In the genomic region with DNA sequence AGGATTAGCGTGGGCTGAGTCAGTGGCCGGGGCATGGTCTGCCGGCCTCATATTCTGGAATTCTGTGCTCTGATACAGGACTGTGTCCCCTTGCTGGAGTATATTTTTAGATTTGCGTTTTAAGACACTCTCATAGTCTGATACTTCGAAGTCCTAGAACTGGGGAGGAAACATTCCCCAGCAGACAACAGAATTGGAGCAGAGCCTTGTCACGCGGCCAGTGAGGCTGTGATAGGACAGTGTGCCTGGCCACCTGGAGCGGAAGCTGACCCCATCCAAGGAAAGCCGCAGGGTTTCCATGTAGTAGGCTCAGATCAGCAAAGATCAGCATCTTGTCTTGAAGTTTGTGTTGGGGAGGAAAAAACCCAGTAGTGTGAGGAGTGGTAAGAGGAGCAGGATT, we compare ENCODE assay signal across 11 mouse cellular contexts. TPM values are rescaled to one million over a fixed set of nuclear protein-coding genes. Genes with fewer than 3 reads are reported as not detected.
DNase-seq lines count a peak whose midpoint lies in the region; ATAC-seq and TF ChIP-seq lines count a peak whose summit lies in the region.
"Had no signal": no experiment of that assay in that cellular context is flagged by ENCODE, and none has a peak within 500 bp of the region (broad histone marks: within the 10 kb centered on the region; RNA-seq: fewer than 3 reads in every experiment).

No protein-coding gene starts in this region.

- 42% methylated on average over 9 of the region's 9 CpGs for WGBS in heart, embryonic 15.5 days

- H3K9me3 ChIP-seq in CH12.LX (replicated peaks; ENCODE audit: low read length) = no peaks in the 10 kb centered on the region
- no peaks in the 10 kb centered on the region for H3K9me3 ChIP-seq in heart, embryonic 15.5 days (replicated peaks)
- H3K9me3 ChIP-seq: forebrain, embryonic 12.5 days; limb, embryonic 13.5 days had no signal

- no peak overlapping the region for H3K4me3 ChIP-seq in C2C12 (ENCODE audit: insufficient read depth, poor library complexity, severe bottlenecking)
- no peak overlapping the region for H3K4me3 ChIP-seq in CH12.LX (replicated peaks in 1 of 3; ENCODE audit: low read depth in 2 of 3, low read length in 2 of 3, poor library complexity in 1 of 3)
- no peak overlapping the region for H3K4me3 ChIP-seq in heart, embryonic 15.5 days
- H3K4me3 ChIP-seq: forebrain, embryonic 12.5 days; limb, embryonic 13.5 days had no signal

- H3K36me3 ChIP-seq in C2C12 (ENCODE audit: control insufficient read depth, insufficient read depth) (no peaks in the 10 kb centered on the region), CH12.LX (replicated peaks in 1 of 2; ENCODE audit: control insufficient read depth in 1 of 2, insufficient read depth in 1 of 2, low read length in 1 of 2) (peaks cover 64 to 83% of the 10 kb centered on the region in 2 experiments)
- H3K36me3 ChIP-seq in heart, embryonic 15.5 days = no peaks in the 10 kb centered on the region
- H3K36me3 ChIP-seq: forebrain, embryonic 12.5 days had no signal

- H3K27me3 ChIP-seq in C2C12 (ENCODE audit: control insufficient read depth, insufficient read depth, insufficient read length) = no peaks in the 10 kb centered on the region
- no peaks in the 10 kb centered on the region for H3K27me3 ChIP-seq in CH12.LX (replicated peaks)
- no peaks in the 10 kb centered on the region for H3K27me3 ChIP-seq in heart, embryonic 15.5 days
- H3K27me3 ChIP-seq: forebrain, embryonic 12.5 days; limb, embryonic 13.5 days had no signal

- H3ac ChIP-seq in C2C12 (ENCODE audit: control insufficient read depth, insufficient read length, low read depth) = no peak overlapping the region

- no peak for TF ChIP-seq RAD21 in CH12.LX (IDR thresholded peaks at IDR 0.05; ENCODE audit: low read depth, low read length)

- in situ Hi-C loops in CH12.LX (cut with MboI; ENCODE audit: low pct_ligation_motif_present, low pct_unique_long_range_greater_than_20kb, low sequenced_read_pairs) = no loop called here

- H3K9ac ChIP-seq in CH12.LX (ENCODE audit: insufficient read depth, low read depth) = no peak overlapping the region
- H3K9ac ChIP-seq in heart, embryonic 15.5 days = no peak overlapping the region
- H3K9ac ChIP-seq: forebrain, embryonic 12.5 days; limb, embryonic 13.5 days had no signal

- H3K4me1 ChIP-seq in CH12.LX (ENCODE audit: control insufficient read depth in 1 of 2, insufficient read depth in 2 of 2) = peaks cover 33 to 85% of the 10 kb centered on the region in 2 experiments
- H3K4me1 ChIP-seq in heart, embryonic 15.5 days (replicated peaks) = peaks cover 30% of the 10 kb centered on the region
- H3K4me1 ChIP-seq: forebrain, embryonic 12.5 days had no signal

- dilution Hi-C loops in CH12.LX (cut with MboI; ENCODE audit: extremely low pct_ligation_motif_present, extremely low pct_unique_long_range_greater_than_20kb, low sequenced_read_pairs) = no loop called here

- no peak for TF ChIP-seq EP300 in CH12.LX (IDR thresholded peaks at IDR 0.05; ENCODE audit: low read length)

- H3K79me2 ChIP-seq in C2C12 (ENCODE audit: control insufficient read depth, insufficient read depth) (peaks cover 26% of the 10 kb centered on the region), CH12.LX (replicated peaks; ENCODE audit: control insufficient read depth, extremely low read depth, insufficient read depth, poor library complexity, severe bottlenecking) (peaks cover 95% of the 10 kb centered on the region)

- peak overlapping the region; percentile 46 for H3K27ac ChIP-seq in CH12.LX (ENCODE audit: insufficient read depth, low read depth)
- H3K27ac ChIP-seq in heart, embryonic 15.5 days = peak overlapping the region; percentile 76
- H3K27ac ChIP-seq: forebrain, embryonic 12.5 days; limb, embryonic 13.5 days had no signal

- ATAC-seq in heart, embryonic 15.5 days (replicated peaks; ENCODE audit: insufficient number of reproducible peaks, insufficient read depth, low FRiP score, low read depth) = peak; percentile 69

- peaks cover 5% of the 10 kb centered on the region for H3K79me3 ChIP-seq in C2C12 (ENCODE audit: low read depth)

- TF ChIP-seq CTCF in C2C12 (IDR thresholded peaks at IDR 0.05; ENCODE audit: control insufficient read depth, insufficient read depth, insufficient read length) = no peak
- no peak for TF ChIP-seq CTCF in CH12.LX (conservative IDR thresholded peaks at IDR 0.05 in 1 of 2, IDR thresholded peaks at IDR 0.05 in 1 of 2; ENCODE audit: low read depth in 2 of 2, low read length in 2 of 2)

- no peak; the same call in none of the 2 replicates for TF ChIP-seq POLR2A in CH12.LX (IDR thresholded peaks at IDR 0.05; ENCODE audit: low read depth, low read length)

- DNase-seq in CH12.LX (ENCODE audit: extremely low read depth) = no peak
- DNase-seq in gastrocnemius, postnatal 4 days (ENCODE audit: low spot score in 2 of 2) = peak; percentile 27 to 65
- DNase-seq in right cerebral cortex, postnatal 10 days (ENCODE audit: low spot score in 2 of 2) = no peak
- DNase-seq in right cerebral cortex, adult 18-20 months = no peak
- no peak for DNase-seq in neural tube, embryonic 10.5 days (ENCODE audit: extremely low spot score, low spot score)
- DNase-seq: adrenal gland, postnatal 14 days; lung, adult 18-20 months had no signal

- H3K4me2 ChIP-seq in CH12.LX (ENCODE audit: insufficient read depth, low read depth, poor library complexity, severe bottlenecking) = peak overlapping the region; percentile 16; the same call in 1 of the 2 replicates
- peak overlapping the region; percentile 41 for H3K4me2 ChIP-seq in heart, embryonic 15.5 days
- H3K4me2 ChIP-seq: forebrain, embryonic 12.5 days; limb, embryonic 13.5 days had no signal

TF ChIP-seq in C2C12, 6 proteins besides CTCF, POLR2A, EP300 and RAD21:
- TF ChIP-seq USF1 (IDR thresholded peaks at IDR 0.05; ENCODE audit: low read depth) (peak; percentile 52), MYOD1 (IDR thresholded peaks at IDR 0.05; ENCODE audit: control insufficient read depth, insufficient read length, low read depth) (no peak)
TF ChIP-seq in C2C12: peak in this region for 1.

TF ChIP-seq in CH12.LX, 34 proteins besides CTCF, POLR2A, EP300 and RAD21:
- TF ChIP-seq IRF4 (IDR thresholded peaks at IDR 0.05; ENCODE audit: low read depth, low read length) = no peak
- no peak for TF ChIP-seq KAT2A (IDR thresholded peaks at IDR 0.05; ENCODE audit: insufficient replicate concordance, low read length)

RNA-seq across cellular contexts. Expression of gene Swap70, which starts 23.6 kb away (rescaled TPM):
- polyA plus RNA-seq in C2C12 (2012; fragmentation: generic; extraction: Trizol) (16.0 TPM), CH12.LX (2012; ENCODE audit: insufficient read length, low read depth) (370 and 388 TPM in 2 replicates)
- total RNA-seq in CH12.LX (2012; rRNA removed) (296 and 297 TPM in 2 replicates), CH12.LX (2014; rRNA removed) (398 and 409 TPM in 2 replicates)
- total RNA-seq in gastrocnemius, postnatal 4 days (2021) = 10 to 100 TPM; 17.9 to 20.0 TPM
- polyA plus RNA-seq in heart, embryonic 15.5 days (2015; fragmentation: Nextera tagmentation; extraction: Ambion mirVana) = 18.6 and 24.0 TPM in 2 replicates

Comparison
In these comparisons a context has a peak if more than half of its experiments do, and no peak if none do; other contexts are left out.
1. DNase-seq: peak in gastrocnemius, postnatal 4 days (2 of 2); none in CH12.LX (single experiment), right cerebral cortex, postnatal 10 days (0 of 2), right cerebral cortex, adult 18-20 months (single experiment) and neural tube, embryonic 10.5 days (single experiment).
2. RNA of gene Swap70, which starts 23.6 kb away (polyA plus RNA-seq): 370 to 388 TPM in CH12.LX; 18.6 to 24.0 TPM in heart, embryonic 15.5 days and 16.0 TPM in C2C12 (single experiment); every median in the first group is over 10 times any median in the second.